Mouse (Mus musculus): ENCODE measurements around the gene Atp8a2.
"Not testable (repeated sequence)": the region's sequence is repeated elsewhere in the genome, so short reads cannot be mapped to it uniquely, and the experiment has no call there.

Atp8a2 gene

GRCm38 (mm10) chr14:59838446-59839259 lies 358.3 kb downstream of the Atp8a2 start:
- peak; percentile 33 to 34 for DNase-seq

- DNase-seq = not testable (repeated sequence)
These were observed 359.2 kb downstream of the Atp8a2 start for GRCm38 (mm10) chr14:59837691-59838241.

GRCm38 (mm10) chr14:59836876-59837543 lies 360.0 kb downstream of the Atp8a2 start:
- peak in 1 of 2 experiments; percentile 18 for DNase-seq

GRCm38 (mm10) chr14:59829580-59829979 lies 367.4 kb downstream of the Atp8a2 start:
- no peak for DNase-seq

- DNase-seq = no peak
These were observed 369.6 kb downstream of the Atp8a2 start for GRCm38 (mm10) chr14:59827409-59827808.

- DNase-seq = no peak
These were observed 376.9 kb downstream of the Atp8a2 start for GRCm38 (mm10) chr14:59820115-59820419.

- no peak for DNase-seq
These were observed 377.5 kb downstream of the Atp8a2 start for GRCm38 (mm10) chr14:59819215-59820114.

- DNase-seq = not testable (repeated sequence)
These were observed 386.7 kb downstream of the Atp8a2 start for GRCm38 (mm10) chr14:59810316-59810715.

- DNase-seq = no peak
These were observed 387.2 kb downstream of the Atp8a2 start for GRCm38 (mm10) chr14:59809790-59810189.

- DNase-seq = no peak
These were observed 389.3 kb downstream of the Atp8a2 start for GRCm38 (mm10) chr14:59807528-59808300.

- DNase-seq = peak in 1 of 2 experiments; percentile 35
These were observed 390.1 kb downstream of the Atp8a2 start for GRCm38 (mm10) chr14:59806910-59807309.

- no peak for DNase-seq
These were observed 390.8 kb downstream of the Atp8a2 start for GRCm38 (mm10) chr14:59806159-59806558.

- DNase-seq = no peak
These were observed 391.3 kb downstream of the Atp8a2 start for GRCm38 (mm10) chr14:59805683-59806082.

- DNase-seq = no peak
These were observed 394.9 kb downstream of the Atp8a2 start for GRCm38 (mm10) chr14:59801961-59802599.

- no peak for DNase-seq
These were observed 397.5 kb downstream of the Atp8a2 start for GRCm38 (mm10) chr14:59799511-59799910.

- DNase-seq = no peak
These were observed 403.1 kb downstream of the Atp8a2 start for GRCm38 (mm10) chr14:59793841-59794240.

GRCm38 (mm10) chr14:59783348-59784341 lies 413.3 kb downstream of the Atp8a2 start:
- peak; percentile 15 to 28 for DNase-seq

- no peak for DNase-seq
These were observed 416.6 kb downstream of the Atp8a2 start for GRCm38 (mm10) chr14:59780391-59780790.

- DNase-seq = no peak
These were observed 434.8 kb downstream of the Atp8a2 start for GRCm38 (mm10) chr14:59762227-59762626.

- DNase-seq = no peak
These were observed 437.0 kb downstream of the Atp8a2 start for GRCm38 (mm10) chr14:59759900-59760493.
